Mouse (Mus musculus) neural tube, embryonic 11.5 days (tissue): Measurements from ENCODE around the gene Gm45062. TPM values are rescaled to one million over a fixed set of nuclear protein-coding genes. Genes with fewer than 3 reads are reported as not detected.
A peak's percentile ranks its signal among the peaks of the same experiment; 100 is the strongest.

Experiments
- ATAC-seq: fragments of 200-750 bp; cut with Nextera tagmentation; 2 replicates; pipeline ENCODE4 v1.8.0; 2017; ENCODE audit warnings: moderate number of reproducible peaks, mild to moderate bottlenecking, moderate TSS enrichment, moderate library complexity; ENCODE audit not compliant: insufficient read depth, low FRiP score, low TSS enrichment
- DNase-seq: peaks from one replicate; pipeline ENCODE4 v3.0.0-alpha.2; 2015; ENCODE audit warnings: low spot score
- H3K27ac ChIP-seq: fragments of 300-500 bp; sonication (generic); 2 replicates; pipeline ENCODE4 v1.5.1; 2014; ENCODE audit warnings: low read depth, mild to moderate bottlenecking, low read length
- H3K27me3 ChIP-seq: fragments of 300-500 bp; sonication (generic); 2 replicates; pipeline ENCODE4 v1.6.1; 2014; ENCODE audit warnings: mild to moderate bottlenecking, low read length, mixed read lengths; ENCODE audit not compliant: control insufficient read depth, insufficient read depth
- H3K36me3 ChIP-seq: fragments of 300-500 bp; sonication (generic); 2 replicates; pipeline ENCODE4 v1.6.1; 2014; ENCODE audit warnings: mild to moderate bottlenecking, low read length, moderate library complexity, mixed read lengths; ENCODE audit not compliant: control insufficient read depth, insufficient read depth
- H3K4me1 ChIP-seq: fragments of 300-500 bp; sonication (generic); 2 replicates; pipeline ENCODE4 v1.6.1; 2014; ENCODE audit warnings: low read length, mixed read lengths; ENCODE audit not compliant: control insufficient read depth, insufficient read depth
- H3K4me2 ChIP-seq: fragments of 300-500 bp; sonication (generic); 2 replicates; pipeline ENCODE4 v1.6.1; 2014; ENCODE audit warnings: low read depth, mild to moderate bottlenecking, moderate library complexity
- H3K4me3 ChIP-seq: fragments of 300-500 bp; sonication (generic); 2 replicates; pipeline ENCODE4 v1.5.1; 2014; ENCODE audit warnings: low read depth, low read length
- H3K9ac ChIP-seq: fragments of 300-500 bp; sonication (generic); 2 replicates; pipeline ENCODE4 v1.6.1; 2014; ENCODE audit warnings: mild to moderate bottlenecking, low read length
- H3K9me3 ChIP-seq: fragments of 300-500 bp; sonication (generic); 2 replicates; pipeline ENCODE4 v1.6.1; 2016; ENCODE audit warnings: low read length; ENCODE audit not compliant: control insufficient read depth
- WGBS: fragments of 180-500 bp; shearing (Covaris S2); extraction: QIAGEN DNeasy Blood & Tissue Kit; methylation state at CpG from one replicate; pipeline ENCODE4 v1.1.7; 2014; 5-methylcytosine and 5-hydroxymethylcytosine counted together
- polyA plus RNA-seq: library from polyadenylated mRNA; unstranded; fragments of >200 nt; fragmentation: Nextera tagmentation; extraction: Ambion mirVana; gene quantifications from 2 replicates; pipeline ENCODE4 v1.2.1, GENCODE M21; 2014

Gene Gm45062
- polyA plus RNA-seq, 1 experiment from 2014 or later: 18.3 TPM

- WGBS: 86% methylated on average over 10 of the region's 10 CpGs
- Histone ChIP-seq H3K27ac (no peak overlapping the region), H3K9me3 (no peaks in the 10 kb centered on the region), H3K4me2 (no peak overlapping the region), H3K36me3 (no peaks in the 10 kb centered on the region), H3K27me3 (no peaks in the 10 kb centered on the region), H3K9ac (no peak overlapping the region), H3K4me3 (no peak overlapping the region), H3K4me1 (0 out of 2 replicates have a peak, but pooled peaks cover 2% of the 10 kb centered on the region)
- ATAC-seq (no peak), DNase-seq (no peak)
Measured at GRCm38 (mm10) chr6:8644703-8645102, 385.5 kb downstream of the Gm45062 start.

GRCm38 (mm10) chr6:8645708-8646107 is 386.5 kb downstream of the Gm45062 start:
- H3K9ac ChIP-seq: no peak overlapping the region
- H3K36me3 ChIP-seq: no peaks in the 10 kb centered on the region
- H3K4me3 ChIP-seq: no peak overlapping the region
- no peak for DNase-seq
- H3K4me2 ChIP-seq: no peak overlapping the region
- no peaks in the 10 kb centered on the region for H3K9me3 ChIP-seq
- H3K27ac ChIP-seq: no peak overlapping the region
- 0 out of 2 replicates have a peak, but pooled peaks cover 2% of the 10 kb centered on the region for H3K4me1 ChIP-seq
- WGBS: 60% methylated on average over 2 of the region's 2 CpGs
- H3K27me3 ChIP-seq: no peaks in the 10 kb centered on the region
- ATAC-seq: peak; percentile 60; the same call in 1 of the 2 replicates

Other genes starting within 250 kb of the Gm45062 start
- 0.05 and 0.18 TPM in 2 replicates for gene Col28a1, start 66.8 kb upstream of the Gm45062 start, polyA plus RNA-seq
- gene Mios, start 50.2 kb upstream of the Gm45062 start, polyA plus RNA-seq: 29.5 and 30.0 TPM in 2 replicates
- 144 and 157 TPM in 2 replicates for gene Rpa3, start 277 bp upstream of the Gm45062 start, polyA plus RNA-seq
- 25.3 and 25.8 TPM in 2 replicates for gene Umad1, start 162 bp upstream of the Gm45062 start, polyA plus RNA-seq